Mouse (Mus musculus) cerebellum, adult 2 months (tissue): ENCODE results near the gene Akap2.

Experiments
- CTCF ChIP-seq: fragments of 200-500 bp; IDR thresholded peaks from 2 replicates; pipeline ENCODE4 v1.5.1; 2011; ENCODE audit warnings: low read depth, mild to moderate bottlenecking, control low read depth, low read length, moderate library complexity, borderline replicate concordance; ENCODE audit not compliant: insufficient read depth
- POLR2A ChIP-seq: fragments of 200-500 bp; IDR thresholded peaks from 2 replicates; pipeline ENCODE4 v1.6.1; 2011; ENCODE audit warnings: low read length, control low read depth, borderline replicate concordance; ENCODE audit not compliant: insufficient read depth

- TF ChIP-seq POLR2A: no peak
- no peak for TF ChIP-seq CTCF
These were observed 45.0 kb downstream of the Akap2 start for GRCm38 (mm10) chr4:57762424-57762823.
